Mouse (Mus musculus): ENCODE data around the gene Gm4553.
A peak's percentile ranks its signal among the peaks of the same experiment; 100 is the strongest.
"Not testable (repeated sequence)": the region's sequence is repeated elsewhere in the genome, so short reads cannot be mapped to it uniquely, and the experiment has no call there.

Gm4553 gene

DNA sequence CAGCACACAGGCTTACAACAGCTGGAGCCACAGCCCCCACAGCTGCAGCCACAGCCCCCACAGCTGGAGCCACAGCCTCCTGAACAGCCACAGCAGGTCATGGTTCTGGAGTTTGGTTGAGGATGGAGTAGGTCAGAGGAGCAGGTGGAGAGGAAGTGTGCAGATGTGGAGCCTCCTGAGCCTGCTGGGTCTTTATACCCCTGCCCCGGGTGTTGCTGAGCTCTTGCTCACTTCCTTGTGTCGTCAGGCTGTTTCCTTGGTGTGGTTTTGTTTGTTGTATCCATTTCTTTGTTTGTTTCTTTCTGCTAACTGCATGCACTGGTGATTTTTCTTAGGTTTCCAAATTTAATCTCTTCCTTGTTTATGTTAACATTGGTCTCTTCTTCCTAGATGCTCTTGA, 29.6 kb downstream of the Gm4553 start, which contains the start of gene Gm39115:
Gm39115 (minus strand) TSS at position 101 of the 400 bp plus-strand sequence.
- not testable (repeated sequence) for DNase-seq (ENCODE audit: low spot score in 2 of 2)

DNA sequence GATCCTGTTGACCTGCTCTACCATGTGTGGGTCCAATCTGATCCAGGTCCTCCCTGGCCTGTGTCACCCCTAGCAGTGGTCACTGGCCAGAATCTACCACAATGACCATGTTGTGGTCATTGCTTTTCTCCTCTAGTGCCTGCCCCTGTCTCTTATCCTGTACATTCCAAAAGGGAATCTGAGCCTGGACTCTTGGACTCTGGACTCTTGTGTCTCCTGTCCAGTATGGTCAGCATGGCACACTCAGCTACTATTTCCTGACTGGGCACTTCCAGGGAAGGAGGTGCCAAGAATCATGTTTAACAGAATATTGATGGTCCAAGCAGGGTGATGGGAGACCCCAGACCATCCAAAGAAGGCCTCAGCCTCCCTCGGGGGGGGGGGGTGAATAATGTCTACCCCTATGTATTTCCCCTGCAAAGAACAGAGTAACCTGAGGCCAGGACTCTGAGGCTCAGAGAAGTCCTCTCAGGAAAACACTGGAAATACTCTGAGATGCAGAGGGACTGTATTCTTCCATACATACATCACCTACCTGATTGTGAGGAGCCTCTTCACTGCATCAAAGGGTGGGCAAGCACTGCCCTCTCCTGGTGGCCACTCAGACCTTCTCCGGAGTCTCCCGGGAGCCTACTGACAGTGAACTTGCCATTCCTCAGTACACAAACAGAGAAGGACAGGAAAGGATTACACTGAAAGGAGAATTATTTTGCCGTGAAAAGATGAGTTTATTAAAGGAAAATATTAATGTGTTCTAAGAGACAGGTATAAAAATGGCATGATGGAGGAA, 31.1 kb downstream of the Gm4553 start:
- DNase-seq (ENCODE audit: low spot score in 2 of 2) = peak; percentile 37 to 55

GRCm38 (mm10) chr7:142128843-142129242, 36.7 kb downstream of the Gm4553 start:
- DNase-seq (ENCODE audit: low spot score in 2 of 2) = no peak

DNA sequence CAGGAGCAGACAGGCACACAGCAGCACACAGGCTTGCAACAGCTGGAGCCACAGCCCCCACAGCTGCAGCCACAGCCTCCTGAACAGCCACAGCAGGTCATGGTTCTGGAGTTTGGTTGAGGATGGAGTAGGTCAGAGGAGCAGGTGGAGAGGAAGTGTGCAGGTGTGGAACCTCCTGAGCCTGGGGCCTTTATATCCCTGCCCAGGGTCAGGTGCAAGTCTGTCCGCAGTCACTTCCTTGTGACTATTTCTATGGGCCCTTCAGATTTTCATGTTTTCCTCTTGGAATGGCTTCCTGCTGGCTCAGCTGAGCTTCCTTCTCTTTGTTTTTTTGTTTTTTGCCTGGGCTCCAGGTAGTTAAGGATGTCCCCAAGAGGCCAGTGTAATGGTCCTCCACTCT, 44.9 kb downstream of the Gm4553 start, which contains the start of gene Gm45618:
Gm45618 (minus strand) TSS at position 101 of the 400 bp plus-strand sequence.
- DNase-seq (ENCODE audit: low spot score in 2 of 2) = not testable (repeated sequence)

- peak in 1 of 2 experiments; percentile 34 for DNase-seq (ENCODE audit: low spot score in 2 of 2)
Observed at GRCm38 (mm10) chr7:142119632-142120031, 45.9 kb downstream of the Gm4553 start.
